Mouse (Mus musculus): ENCODE measurements around the gene Vmn1r55.
"Not testable (repeated sequence)": the region's sequence is repeated elsewhere in the genome, so short reads cannot be mapped to it uniquely, and the experiment has no call there.

Gene Vmn1r55

DNA sequence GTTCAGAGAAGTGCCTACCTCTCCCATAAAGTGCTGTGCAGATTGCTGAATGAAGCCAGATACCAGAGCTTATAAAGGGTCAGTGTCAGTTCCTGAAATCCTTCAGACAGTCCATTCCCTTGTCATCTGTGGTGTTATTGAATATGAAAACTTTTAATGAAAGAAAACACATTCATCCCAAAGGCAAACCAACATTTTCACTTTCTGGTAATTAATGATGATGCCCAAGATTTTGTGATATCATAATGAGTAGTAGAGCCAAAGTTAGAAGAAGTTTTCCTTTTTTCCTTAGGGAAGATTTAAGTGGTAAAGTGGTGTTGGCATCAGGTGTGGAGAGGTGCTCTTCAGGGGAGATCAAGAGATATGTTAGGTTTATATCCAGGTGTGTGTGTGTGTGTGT is at the start of gene Vmn1r55:
Vmn1r55 (minus strand) TSS at position 101 of the 400 bp plus-strand sequence.
- DNase-seq (ENCODE audit: low spot score in 2 of 2): not testable (repeated sequence)

DNA sequence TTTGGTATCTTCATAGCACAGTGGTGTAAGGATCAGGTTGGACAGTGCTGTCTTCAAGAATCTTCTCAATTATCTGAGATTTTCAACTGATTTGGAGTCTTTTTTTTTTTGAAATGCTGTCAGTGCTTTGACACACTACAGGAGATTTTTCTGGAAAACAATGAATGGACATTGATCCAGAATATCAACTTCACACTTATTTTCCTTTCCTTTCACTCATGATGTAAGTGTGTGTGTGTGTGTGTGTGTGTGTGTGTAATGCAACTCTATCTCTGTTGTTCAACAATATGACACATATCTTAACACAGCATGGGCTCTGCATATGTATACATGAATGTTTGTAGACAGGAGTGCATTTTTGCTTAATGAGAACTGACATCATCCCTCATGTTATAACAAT is 47.2 kb upstream of the Vmn1r55 start, which contains the start of gene Vmn1r56:
Vmn1r56 (minus strand) TSS at position 101 of the 400 bp plus-strand sequence.
- DNase-seq (ENCODE audit: low spot score in 2 of 2): not testable (repeated sequence)

DNA sequence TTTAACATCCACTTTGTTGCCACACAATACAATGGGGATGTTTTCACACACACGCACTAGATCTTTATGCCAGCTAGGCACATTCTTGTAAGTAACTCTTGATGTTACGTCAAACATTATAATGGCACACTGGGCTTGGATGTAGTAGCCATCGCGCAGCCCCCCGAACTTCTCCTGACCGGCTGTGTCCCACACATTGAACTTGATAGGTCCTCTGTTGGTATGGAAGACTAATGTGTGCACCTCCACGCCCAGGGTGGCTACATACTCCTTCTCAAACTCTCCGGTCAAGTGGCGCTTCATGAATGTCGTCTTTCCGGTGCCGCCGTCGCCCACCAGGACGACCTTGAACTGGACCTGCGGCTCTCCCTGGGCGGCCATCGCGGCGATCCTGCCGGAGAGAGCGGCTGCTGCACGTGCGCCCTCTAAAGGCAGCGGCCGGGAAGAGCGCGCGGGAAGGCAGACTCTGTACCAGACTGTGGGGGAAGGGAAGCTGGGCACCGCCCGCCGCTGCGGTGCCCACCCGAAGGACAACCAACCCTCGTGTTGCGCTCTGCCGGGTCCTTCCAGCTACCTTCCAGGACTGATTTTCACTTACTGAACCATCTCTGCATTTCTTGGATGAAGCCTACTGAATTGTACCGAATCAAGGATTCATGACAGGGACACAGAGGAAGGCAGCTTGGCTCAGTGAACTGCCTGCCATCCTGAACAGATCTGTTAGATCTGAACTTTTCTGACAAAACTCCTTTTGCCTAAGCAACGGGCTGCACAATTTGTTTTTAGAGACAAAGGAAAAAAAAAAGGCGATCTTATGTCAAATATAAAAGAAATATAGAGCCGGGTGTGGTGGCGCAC is 23.7 kb downstream of the Vmn1r55 start, which contains the start of gene Rasl2-9:
Rasl2-9 (minus strand) TSS at position 402 of the 858 bp plus-strand sequence.
- DNase-seq (ENCODE audit: low spot score in 2 of 2): peak; percentile 76 to 80

DNA sequence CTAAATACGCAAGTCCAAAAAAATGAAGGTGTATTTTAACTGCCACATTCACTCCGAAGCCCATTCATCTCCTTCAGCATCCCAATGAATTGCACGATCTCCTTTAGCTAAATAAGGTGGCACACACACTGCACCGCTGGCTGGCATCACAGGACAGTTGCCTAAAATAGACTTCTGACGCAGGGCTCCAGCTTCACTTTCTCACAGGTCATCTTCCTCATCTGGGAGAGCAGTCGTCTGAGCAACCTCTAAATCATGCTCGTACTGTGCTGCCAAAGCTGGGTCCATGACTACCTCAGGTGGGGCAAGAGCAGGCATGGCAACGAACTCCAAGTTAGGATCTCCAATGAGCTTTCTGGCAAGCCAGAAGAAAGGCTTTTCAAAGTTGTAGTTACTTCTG is 24.4 kb downstream of the Vmn1r55 start:
- DNase-seq (ENCODE audit: low spot score in 2 of 2): no peak

DNA sequence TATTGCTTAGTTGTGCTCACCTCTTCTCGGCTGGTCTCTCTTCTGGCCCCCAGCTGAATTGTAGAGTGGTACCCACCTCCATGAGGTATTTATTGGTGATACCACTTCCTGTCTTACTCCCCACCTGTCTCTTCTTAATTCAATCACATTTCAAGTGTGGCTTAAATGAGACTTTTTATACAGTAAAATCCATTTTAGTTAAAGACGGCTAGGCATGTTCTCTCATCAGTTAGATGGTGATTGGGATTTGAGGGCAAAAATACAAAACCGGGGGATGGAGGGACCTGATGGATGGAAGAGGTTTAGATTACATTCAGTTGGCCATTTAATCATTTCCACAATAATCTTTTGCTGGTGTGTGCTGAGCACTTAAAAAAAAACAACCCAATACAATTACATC is 32.6 kb downstream of the Vmn1r55 start, which contains the start of gene Rfpl4:
Rfpl4 (minus strand) TSS at position 101 of the 400 bp plus-strand sequence.
- no peak for DNase-seq (ENCODE audit: low spot score in 2 of 2)

DNA sequence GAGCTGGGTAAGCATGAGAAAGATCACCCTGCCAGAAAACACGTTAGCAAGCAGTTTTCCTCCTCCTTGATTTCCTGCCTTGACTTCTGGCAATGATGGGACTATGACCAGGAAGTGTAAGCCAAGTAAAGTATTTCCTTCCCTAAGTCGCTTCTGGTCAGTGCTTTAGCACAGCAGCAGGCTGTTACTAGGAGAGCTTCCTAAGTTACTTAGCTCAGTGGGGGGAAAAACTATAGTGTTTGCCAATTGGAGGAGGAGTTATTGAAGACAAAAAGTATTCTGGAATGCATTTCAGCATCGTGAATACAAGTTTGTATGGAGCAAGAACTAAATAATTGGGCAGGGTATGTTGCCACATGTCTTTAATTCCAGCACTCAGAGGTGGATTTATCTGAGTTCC is 36.8 kb downstream of the Vmn1r55 start:
- DNase-seq (ENCODE audit: low spot score in 2 of 2): peak in 1 of 2 experiments; percentile 13

DNA sequence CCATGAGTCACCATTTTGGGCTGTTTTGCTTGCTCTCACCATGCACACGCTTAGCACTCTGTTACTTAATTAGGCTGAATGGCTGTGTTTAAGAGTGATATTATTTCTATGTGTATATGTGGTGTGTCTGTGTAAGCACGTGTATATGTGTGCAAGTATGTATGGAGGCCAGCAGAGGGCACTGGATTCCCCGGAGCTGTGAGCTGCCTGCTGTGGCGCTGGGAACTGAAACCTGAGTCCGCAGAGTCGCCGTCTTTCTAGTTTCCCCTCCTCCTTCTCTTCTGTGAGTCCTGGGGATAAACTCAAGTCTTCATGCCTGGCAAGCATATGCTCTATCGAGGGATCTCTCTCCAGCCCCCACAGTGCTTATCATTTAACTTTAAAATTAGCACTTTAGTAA is 40.2 kb downstream of the Vmn1r55 start:
- DNase-seq (ENCODE audit: low spot score in 2 of 2): no peak

DNA sequence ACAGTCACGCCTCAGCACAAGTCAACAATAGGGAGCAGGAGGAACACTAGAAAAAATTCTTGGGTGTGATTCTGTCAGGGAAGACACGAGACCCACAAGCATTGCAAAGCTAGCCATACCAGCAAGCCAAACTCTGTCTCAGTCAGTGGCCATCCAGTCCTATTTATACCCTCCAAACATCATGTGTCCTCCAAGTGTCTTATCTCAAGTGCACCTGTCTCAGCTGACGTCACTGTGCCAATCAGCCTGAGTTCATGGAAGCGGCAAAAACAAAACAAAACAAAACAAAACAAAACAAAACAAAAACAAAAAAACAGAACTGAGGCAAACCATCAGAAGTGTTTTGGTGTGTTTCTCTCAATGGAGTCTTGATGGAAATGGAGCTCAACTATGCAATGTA is 41.2 kb downstream of the Vmn1r55 start:
- no peak for DNase-seq (ENCODE audit: low spot score in 2 of 2)

DNA sequence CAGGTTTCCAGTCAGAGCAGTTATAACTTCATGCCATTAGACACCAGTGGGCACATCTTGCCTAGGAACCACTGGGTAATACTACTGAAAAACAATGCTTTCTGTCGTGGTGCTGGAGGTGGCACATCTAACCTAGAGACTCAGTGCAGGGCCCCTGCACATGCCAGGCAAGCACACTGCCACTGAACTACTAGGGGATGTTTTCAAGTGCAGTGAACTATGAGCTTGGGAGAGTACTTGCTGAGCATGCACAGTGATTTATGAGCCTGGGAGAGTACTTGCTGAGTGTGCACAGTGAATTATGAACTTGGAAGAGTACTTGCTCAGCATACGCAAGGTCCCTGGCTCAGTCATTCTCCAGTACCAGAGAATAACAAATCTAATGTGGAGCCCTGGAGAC is 46.9 kb downstream of the Vmn1r55 start:
- DNase-seq (ENCODE audit: low spot score in 2 of 2): no peak

DNA sequence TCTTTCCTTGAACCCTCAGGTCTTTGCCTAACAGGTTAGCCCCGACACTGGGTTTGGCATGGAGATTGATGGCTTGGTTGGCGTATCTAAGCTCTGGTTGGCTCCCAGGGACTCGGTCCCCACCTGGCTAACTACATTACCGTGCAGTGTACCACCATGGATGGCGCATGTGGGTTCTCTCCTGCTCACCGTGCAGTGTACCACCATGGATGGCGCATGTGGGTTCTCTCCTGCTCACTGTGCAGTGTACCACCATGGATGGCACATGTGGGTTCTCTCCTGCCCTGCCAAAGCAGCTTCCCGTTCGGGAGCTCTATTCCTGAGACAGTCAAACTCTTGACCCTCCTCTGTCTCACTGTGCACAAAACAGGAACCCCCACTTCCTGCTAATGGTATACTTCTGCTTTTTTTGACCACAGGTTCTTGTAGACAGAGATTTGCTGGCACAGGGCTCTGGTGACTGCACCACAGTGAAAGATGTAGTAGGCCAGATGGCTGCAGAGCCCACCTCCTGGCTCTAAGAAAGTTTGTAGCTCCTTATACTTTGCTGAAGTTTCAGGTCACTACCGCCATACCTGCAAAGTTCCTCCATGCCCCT is 48.3 kb downstream of the Vmn1r55 start:
- DNase-seq (ENCODE audit: low spot score in 2 of 2): no peak

DNA sequence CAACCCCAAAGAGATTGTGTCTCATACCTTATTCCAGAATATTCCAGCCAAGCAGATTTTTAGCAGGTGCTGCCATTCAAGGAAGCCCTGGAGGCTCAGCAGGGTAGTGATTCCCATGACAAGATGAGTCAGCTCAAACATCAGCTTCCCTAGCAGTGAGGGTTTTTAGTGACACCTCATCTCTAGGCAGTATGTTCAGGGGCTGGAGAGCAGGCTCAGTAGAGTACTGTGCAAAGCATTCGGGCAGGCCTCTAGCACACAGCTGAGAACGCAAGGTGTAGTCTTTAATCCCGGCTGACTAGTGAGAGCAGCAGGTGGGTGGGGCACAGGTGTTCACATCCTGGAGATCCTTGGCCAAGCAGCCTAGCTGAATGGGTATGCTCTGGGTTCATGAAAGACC is 49.7 kb downstream of the Vmn1r55 start:
- DNase-seq (ENCODE audit: low spot score in 2 of 2): no peak

DNA sequence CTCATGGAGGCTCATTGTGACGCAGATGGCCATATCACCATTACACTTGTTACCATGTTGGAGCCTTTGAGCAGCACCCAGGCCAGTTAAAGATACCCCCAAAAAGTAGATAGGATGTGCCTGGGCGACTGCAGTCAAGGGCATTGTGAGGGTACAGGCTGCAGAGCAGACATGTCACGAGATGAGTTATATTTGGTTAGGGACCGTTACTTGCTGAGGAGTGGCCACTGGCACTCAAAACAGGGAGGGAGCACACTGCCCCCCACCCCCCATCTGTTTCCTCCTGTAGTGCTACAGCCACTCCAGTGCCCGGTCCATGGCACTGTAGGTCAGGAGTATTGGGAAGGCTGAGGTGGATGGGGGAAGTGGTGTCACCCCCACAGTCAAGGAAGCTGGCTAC is 50.7 kb downstream of the Vmn1r55 start:
- DNase-seq (ENCODE audit: low spot score in 2 of 2): no peak

DNA sequence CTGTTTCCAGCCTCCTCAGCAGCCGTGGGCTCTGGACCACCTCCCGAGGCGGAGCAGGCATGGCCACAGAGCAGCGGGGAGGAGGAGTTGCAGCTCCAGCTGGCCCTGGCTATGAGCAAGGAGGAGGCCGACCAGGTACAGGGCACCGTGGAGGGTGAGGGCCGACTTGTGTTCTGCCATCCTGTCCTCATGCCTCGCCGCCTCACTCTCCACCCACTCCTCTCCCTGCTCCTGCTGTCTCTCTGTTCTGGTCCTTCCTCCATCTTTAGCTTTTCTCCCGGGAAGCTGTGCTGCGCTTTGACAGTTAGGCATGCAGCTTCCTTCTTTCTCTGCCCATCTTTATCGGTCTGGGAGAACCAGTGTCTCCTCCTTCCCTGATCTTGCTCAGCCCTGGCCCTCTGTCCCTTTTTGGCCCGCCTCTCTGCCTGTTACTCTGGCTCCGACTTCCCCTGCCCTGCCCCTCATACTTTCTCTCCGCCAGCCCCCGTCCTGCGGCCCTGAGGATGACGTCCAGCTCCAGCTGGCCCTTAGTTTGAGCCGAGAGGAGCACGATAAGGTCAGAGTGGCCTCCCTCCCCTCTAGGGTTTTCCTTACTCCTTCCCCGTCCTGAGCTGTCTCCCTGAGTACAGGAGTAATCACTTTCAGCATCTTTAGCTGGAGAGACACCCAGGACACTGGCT is 56.5 kb downstream of the Vmn1r55 start:
- peak in 1 of 2 experiments; percentile 33 for DNase-seq (ENCODE audit: low spot score in 2 of 2)

DNA sequence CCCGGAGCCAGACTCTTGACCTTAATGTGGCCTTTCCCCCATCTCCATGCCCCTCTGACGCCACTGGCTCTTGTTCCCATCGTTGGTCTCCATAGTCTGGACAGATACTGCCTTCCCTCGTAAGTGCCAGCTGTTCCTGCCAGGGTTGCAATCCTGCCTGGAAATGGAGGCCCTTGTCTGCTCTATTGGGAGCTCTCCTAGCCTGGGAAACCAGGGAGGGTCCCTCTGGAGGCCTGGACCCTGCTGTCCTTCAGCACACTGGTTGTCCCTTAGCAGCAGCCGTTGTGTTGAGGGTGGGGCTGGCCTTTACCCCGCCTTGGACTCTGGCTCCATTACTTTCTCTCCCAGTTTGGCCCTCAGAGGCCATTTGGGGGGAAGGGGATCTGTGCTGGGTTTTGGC is 57.1 kb downstream of the Vmn1r55 start:
- no peak for DNase-seq (ENCODE audit: low spot score in 2 of 2)

DNA sequence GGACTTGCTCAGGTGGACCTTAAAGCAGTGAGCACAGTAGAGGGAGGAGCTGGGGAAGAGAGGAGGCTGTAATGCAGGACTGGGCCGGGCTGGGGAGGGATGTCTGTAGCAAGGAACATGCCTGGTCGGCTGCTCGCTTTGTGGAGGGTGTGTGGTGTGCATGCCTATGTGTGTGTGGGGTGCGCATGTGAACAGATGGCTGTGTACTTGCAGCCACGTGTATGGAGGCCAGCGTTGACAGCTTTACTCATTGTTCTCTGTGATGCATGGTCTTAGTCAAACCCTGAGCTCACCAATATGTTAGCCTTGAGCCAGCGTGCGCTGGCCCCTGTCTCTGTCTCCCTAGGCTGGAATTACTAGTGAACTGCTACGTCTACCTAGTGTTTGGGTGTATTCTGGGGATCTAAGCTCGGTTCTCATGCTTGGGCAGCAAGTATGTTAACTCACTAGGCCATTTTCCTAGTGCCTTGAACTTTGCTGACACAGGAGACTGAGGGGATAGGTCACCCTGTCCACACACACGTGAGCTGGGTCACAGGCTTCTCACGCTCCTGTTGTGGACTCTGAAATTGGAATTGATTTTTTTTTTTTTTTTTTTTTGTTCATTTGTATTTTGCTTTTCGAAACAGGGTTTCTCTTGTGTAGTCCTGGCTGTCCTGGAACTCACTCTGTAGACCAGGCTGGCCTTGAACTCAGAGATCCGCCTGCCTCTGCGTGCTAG is 58.3 kb downstream of the Vmn1r55 start:
- DNase-seq (ENCODE audit: low spot score in 2 of 2): no peak

DNA sequence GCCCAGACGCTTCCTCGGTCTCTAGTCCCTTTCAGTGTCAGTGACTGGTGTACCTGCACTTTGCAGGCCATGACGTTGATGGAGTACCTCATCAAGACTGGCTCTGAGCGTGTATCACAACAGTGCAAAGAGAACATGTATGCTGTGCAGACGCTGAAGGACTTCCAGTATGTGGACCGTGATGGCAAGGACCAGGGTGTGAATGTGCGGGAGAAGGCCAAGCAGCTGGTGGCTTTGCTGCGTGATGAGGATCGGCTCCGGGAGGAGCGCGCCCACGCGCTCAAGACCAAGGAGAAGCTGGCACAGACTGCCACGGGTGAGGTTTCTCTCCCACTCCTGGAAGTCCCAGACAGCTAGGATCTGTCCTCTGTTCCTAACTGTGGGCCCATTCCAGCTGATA is 59.6 kb downstream of the Vmn1r55 start:
- no peak for DNase-seq (ENCODE audit: low spot score in 2 of 2)

DNA sequence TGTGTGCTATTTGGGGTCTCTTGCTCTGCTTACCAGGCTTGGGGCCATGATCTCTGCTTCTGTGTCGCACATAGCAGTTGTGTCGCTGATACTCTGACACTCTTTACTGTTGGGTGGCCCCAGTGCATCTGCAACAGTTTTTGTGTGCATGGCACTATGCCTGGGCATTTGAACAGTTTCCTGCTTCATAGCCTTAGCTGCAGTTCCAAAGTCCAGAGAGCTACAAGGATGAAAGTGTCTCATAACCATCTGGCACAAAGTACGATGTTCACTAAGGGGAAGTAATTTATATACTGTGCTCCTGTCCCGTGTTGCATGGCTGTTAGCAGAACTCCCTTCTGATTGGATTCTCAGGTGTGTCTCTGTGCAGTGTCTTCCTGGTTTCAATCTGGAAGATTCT is 61.6 kb downstream of the Vmn1r55 start:
- no peak for DNase-seq (ENCODE audit: low spot score in 2 of 2)

DNA sequence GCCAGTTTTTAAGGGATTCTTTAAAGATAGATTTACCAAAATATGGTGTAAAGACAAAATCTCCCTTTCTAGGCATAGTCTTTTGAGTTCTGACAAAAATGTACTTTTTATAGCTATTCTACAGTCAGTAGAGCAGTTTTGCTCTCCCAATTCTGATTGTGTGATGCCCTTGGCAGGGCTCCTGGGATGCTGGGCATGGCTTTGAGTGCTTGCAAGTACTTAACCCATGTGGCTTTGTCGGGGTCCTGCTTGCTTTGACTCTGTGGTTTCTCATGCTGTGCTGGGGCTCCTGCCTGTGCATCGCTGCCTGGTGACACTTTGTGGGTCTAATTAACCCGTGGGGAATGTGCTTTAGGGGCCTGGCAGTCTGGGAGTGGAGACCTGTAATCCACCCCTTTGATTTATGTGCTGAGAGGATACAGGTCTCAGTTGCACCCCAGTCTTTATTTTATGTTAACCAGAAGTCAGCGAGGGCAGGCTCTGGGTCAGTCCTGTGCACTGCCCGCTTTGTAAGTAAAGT is 62.5 kb downstream of the Vmn1r55 start:
- DNase-seq (ENCODE audit: low spot score in 2 of 2): no peak

DNA sequence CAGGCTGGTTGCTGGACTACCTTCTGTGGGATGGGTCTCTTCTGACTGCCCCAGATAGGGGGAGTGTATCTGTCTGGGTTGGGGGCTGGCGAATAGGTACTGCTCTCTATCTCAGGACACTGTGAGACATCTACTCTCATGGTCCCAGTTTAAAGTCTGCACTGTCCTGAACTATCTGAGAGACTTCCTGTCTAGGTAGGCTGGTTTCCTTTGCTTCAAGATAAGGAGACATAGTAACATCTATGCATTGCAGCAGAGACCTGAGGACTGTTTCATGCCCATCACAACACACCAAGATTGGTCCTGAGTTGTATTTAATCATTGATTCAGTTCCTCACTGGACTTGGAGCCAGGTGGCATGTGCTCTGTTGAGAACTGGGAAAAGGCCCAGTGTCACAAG is 64.0 kb downstream of the Vmn1r55 start:
- DNase-seq (ENCODE audit: low spot score in 2 of 2): no peak

DNA sequence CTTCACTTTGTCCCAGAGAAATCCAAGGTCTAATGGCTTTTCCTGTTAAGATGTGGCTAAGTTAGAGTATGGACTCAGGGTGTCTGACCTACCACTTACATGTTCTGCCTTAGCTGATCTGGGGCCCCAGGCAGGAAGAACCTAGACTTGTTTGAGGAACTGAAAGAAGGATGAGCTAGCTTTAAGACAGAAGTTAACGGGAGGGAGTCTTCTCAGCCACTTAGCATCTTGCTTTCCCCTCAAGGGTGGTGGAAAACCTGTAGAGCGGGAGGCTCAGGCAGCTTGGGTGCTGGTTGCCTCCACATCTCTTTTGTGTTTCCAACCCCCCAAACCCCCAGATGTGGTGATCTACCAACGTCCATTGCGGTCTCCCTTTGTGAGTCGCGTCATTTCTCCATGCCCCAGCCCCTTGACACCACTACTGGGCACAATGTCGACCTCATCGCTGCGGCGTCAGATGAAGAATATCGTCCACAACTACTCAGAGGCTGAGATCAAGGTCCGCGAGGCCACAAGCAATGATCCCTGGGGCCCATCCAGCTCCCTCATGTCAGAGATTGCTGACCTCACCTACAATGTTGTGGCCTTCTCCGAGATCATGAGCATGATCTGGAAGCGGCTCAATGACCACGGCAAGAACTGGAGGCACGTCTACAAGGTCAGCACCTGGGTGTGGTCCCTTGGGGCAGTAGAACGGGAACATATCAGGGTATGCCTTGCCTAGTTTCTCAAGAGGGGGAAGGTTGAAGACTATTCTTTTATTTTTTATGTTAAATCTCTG is 66.0 kb downstream of the Vmn1r55 start:
- DNase-seq (ENCODE audit: low spot score in 2 of 2): no peak

DNA sequence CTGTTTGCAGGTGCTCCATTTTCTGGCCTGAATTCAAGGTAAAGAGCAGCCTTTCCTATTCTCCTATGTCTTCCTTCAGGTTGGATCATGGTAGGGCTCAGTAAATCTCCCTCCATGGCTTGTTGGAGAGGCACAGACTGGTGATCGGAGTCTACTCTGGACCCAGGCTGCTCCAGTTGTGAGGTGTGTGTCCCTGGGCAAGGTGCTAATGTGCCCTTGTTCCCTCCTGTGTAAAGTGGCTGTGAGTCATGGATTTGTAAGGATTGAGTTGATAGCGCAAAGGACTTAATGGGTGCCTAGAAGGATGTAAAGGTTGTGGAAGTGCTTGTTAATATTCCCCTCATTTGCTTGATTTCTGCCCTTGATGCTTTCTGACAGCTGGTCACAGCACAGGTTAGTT is 67.5 kb downstream of the Vmn1r55 start:
- no peak for DNase-seq (ENCODE audit: low spot score in 2 of 2)
